ENCODE assay signal across 8 mouse cellular contexts in genomic region chr13:13415120-13416006, GRCm38 (mm10). TPM values are rescaled to one million over a fixed set of nuclear protein-coding genes. Genes with fewer than 3 reads are reported as not detected.
DNase-seq lines count a peak whose midpoint lies in the region; ATAC-seq and TF ChIP-seq lines count a peak whose summit lies in the region.
"Not testable (repeated sequence)": the region's sequence is repeated elsewhere in the genome, so short reads cannot be mapped to it uniquely, and the experiment has no call there.

No protein-coding gene starts in this region.

- not testable (repeated sequence) for H3K4me1 ChIP-seq in intestine, postnatal 0 days (replicated peaks; ENCODE audit: control insufficient read depth, insufficient read depth, low read length)

- DNase-seq in adrenal gland, postnatal 10 days: peak; percentile 72
- DNase-seq in embryo, embryonic 11.5 days (ENCODE audit: low read depth, low spot score): peak; percentile 31
- DNase-seq in heart, adult 8-10 months (ENCODE audit: low spot score): peak; percentile 71
- DNase-seq in left cerebral cortex, adult 2 months (ENCODE audit: extremely low spot score in 1 of 2, low spot score in 2 of 2): peak; percentile 39 to 46
- DNase-seq in lung, postnatal 14 days: peak; percentile 65
- peak; percentile 76 for DNase-seq in retina, embryonic 14.5 days (ENCODE audit: low spot score)
- peak; percentile 47 for DNase-seq in yolk sac, embryonic 10.5 days (ENCODE audit: low spot score)

- H3K4me2 ChIP-seq in intestine, postnatal 0 days (replicated peaks; ENCODE audit: low read depth): 0 out of 2 replicates have a peak overlapping the region, but pooled peaks have one; percentile 3

- not testable (repeated sequence) for H3K36me3 ChIP-seq in intestine, postnatal 0 days (ENCODE audit: control insufficient read depth, insufficient read depth)

- intact Hi-C loops in left cerebral cortex, adult 2 months (cut with DNase I): loop anchor here (2.0 to 5.0 kb wide), 2 partner anchors 178 to 743 kb away; no protein-coding TSS in a partner anchor

- ATAC-seq in intestine, postnatal 0 days: peak; percentile 49; the same call in 1 of the 2 replicates

- H3K4me3 ChIP-seq in intestine, postnatal 0 days (ENCODE audit: low read depth, low read length); left cerebral cortex, adult 2 months: not testable (repeated sequence)

- H3K27ac ChIP-seq in intestine, postnatal 0 days (ENCODE audit: low read depth, low read length); left cerebral cortex, adult 2 months: not testable (repeated sequence)

- WGBS in intestine, postnatal 0 days: 38% methylated on average over 22 of the region's 23 CpGs

- H3K9me3 ChIP-seq in intestine, postnatal 0 days (ENCODE audit: control insufficient read depth): not testable (repeated sequence)

- not testable (repeated sequence) for H3K9ac ChIP-seq in intestine, postnatal 0 days (ENCODE audit: low read depth, low read length)

- not testable (repeated sequence) for H3K27me3 ChIP-seq in intestine, postnatal 0 days (replicated peaks; ENCODE audit: control insufficient read depth, insufficient read depth, low read length)

- TF ChIP-seq CTCF in intestine, postnatal 0 days (IDR thresholded peaks at IDR 0.05; ENCODE audit: low read depth): peak; percentile 65
- TF ChIP-seq CTCF in left cerebral cortex, adult 2 months (IDR thresholded peaks at IDR 0.05): peak; percentile 54

RNA-seq across cellular contexts. Expression of gene Gpr137b, which starts 21.5 kb away (rescaled TPM):
- 10 to 100 TPM; 20.5 to 25.1 TPM for total RNA-seq in adrenal gland, postnatal 10 days (2021)
- total RNA-seq in heart, adult 8-10 months (2022): 10 to 100 TPM in 1 of 4 experiments, 1 to 10 TPM in 3; 5.7 to 10.4 (median 6.7) TPM
- 3.6 and 4.4 TPM in 2 replicates for polyA plus RNA-seq in intestine, postnatal 0 days (2015; fragmentation: Nextera tagmentation; extraction: Ambion mirVana)
- 10 to 100 TPM; 21.8 to 23.0 TPM for total RNA-seq in left cerebral cortex, adult 2 months (2021)

RNA-seq across cellular contexts. Expression of gene Nid1, which starts 22.0 kb away (rescaled TPM):
- total RNA-seq in adrenal gland, postnatal 10 days (2021): 100 to 1,000 TPM; 148 to 150 TPM
- 10 to 100 TPM; 37.8 to 51.5 (median 48.6) TPM for total RNA-seq in heart, adult 8-10 months (2022)
- polyA plus RNA-seq in intestine, postnatal 0 days (2015; fragmentation: Nextera tagmentation; extraction: Ambion mirVana): 34.8 and 36.0 TPM in 2 replicates
- total RNA-seq in left cerebral cortex, adult 2 months (2021): 1 to 10 TPM; 4.7 to 6.3 TPM

Comparison
In these comparisons a context has a peak if more than half of its experiments do, and no peak if none do; other contexts are left out.
1. RNA of gene Nid1, which starts 22.0 kb away (total RNA-seq): 148 to 150 TPM in adrenal gland, postnatal 10 days and 37.8 to 51.5 TPM in heart, adult 8-10 months; 4.7 to 6.3 TPM in left cerebral cortex, adult 2 months; every median in the first group is over 4 times any median in the second.
2. Peak in every context shown above with its lines, with median percentiles within 50 percentile points of each other: DNase-seq.